Mouse (Mus musculus) splenic B cell, adult 2 months (primary cell): ENCODE data around the gene Tmem206.

Source experiments
- DNase-seq: peaks from one replicate; pipeline ENCODE4 v3.0.0-alpha.2; 2011; ENCODE audit warnings: low read depth, low spot score
- H3K27me3 ChIP-seq: 2 replicates; pipeline ENCODE4 v1.6.1; 2012; ENCODE audit warnings: mild to moderate bottlenecking, low read length, moderate library complexity, mixed read lengths; ENCODE audit not compliant: control insufficient read depth, poor library complexity, insufficient read depth, severe bottlenecking
- H3K36me3 ChIP-seq: 2 replicates; pipeline ENCODE4 v1.6.1; 2012; ENCODE audit warnings: mild to moderate bottlenecking, low read length, moderate library complexity, mixed read lengths; ENCODE audit not compliant: control insufficient read depth, poor library complexity, insufficient read depth, severe bottlenecking

Gene Tmem206

GRCm38 (mm10) chr1:191298304-191298703 is 27.4 kb upstream of the Tmem206 start:
- DNase-seq: no peak
- Histone ChIP-seq H3K27me3 (no peaks in the 10 kb centered on the region), H3K36me3 (no peaks in the 10 kb centered on the region)

GRCm38 (mm10) chr1:191299215-191299942 is 26.3 kb upstream of the Tmem206 start:
- no peak for DNase-seq
- no peaks in the 10 kb centered on the region for H3K27me3 ChIP-seq
- H3K36me3 ChIP-seq: no peaks in the 10 kb centered on the region

- Histone ChIP-seq H3K27me3 (no peaks in the 10 kb centered on the region), H3K36me3 (no peaks in the 10 kb centered on the region)
- no peak for DNase-seq
Observed at GRCm38 (mm10) chr1:191301903-191302302, 23.8 kb upstream of the Tmem206 start.

- no peak for DNase-seq
- Histone ChIP-seq H3K27me3 (no peaks in the 10 kb centered on the region), H3K36me3 (no peaks in the 10 kb centered on the region)
Observed at GRCm38 (mm10) chr1:191303736-191304135, 22.0 kb upstream of the Tmem206 start.

- Histone ChIP-seq H3K36me3 (no peaks in the 10 kb centered on the region), H3K27me3 (no peaks in the 10 kb centered on the region)
- DNase-seq: no peak
Observed at GRCm38 (mm10) chr1:191304216-191304615, 21.5 kb upstream of the Tmem206 start.

- peak; percentile 61 for DNase-seq
- no peaks in the 10 kb centered on the region for H3K27me3 ChIP-seq
- no peaks in the 10 kb centered on the region for H3K36me3 ChIP-seq
Observed at GRCm38 (mm10) chr1:191305610-191306009, 20.1 kb upstream of the Tmem206 start.

- DNase-seq: no peak
- no peaks in the 10 kb centered on the region for H3K36me3 ChIP-seq
- H3K27me3 ChIP-seq: no peaks in the 10 kb centered on the region
Observed at GRCm38 (mm10) chr1:191306316-191306715, 19.4 kb upstream of the Tmem206 start.

GRCm38 (mm10) chr1:191307766-191308455 is 17.8 kb upstream of the Tmem206 start:
- H3K36me3 ChIP-seq: no peaks in the 10 kb centered on the region
- no peaks in the 10 kb centered on the region for H3K27me3 ChIP-seq
- DNase-seq: no peak

- H3K27me3 ChIP-seq: no peaks in the 10 kb centered on the region
- H3K36me3 ChIP-seq: no peaks in the 10 kb centered on the region
- DNase-seq: no peak
Observed at GRCm38 (mm10) chr1:191311296-191311898, 14.3 kb upstream of the Tmem206 start.

- peak; percentile 91 for DNase-seq
- no peaks in the 10 kb centered on the region for H3K36me3 ChIP-seq
- no peaks in the 10 kb centered on the region for H3K27me3 ChIP-seq
Observed at GRCm38 (mm10) chr1:191312513-191312941, 13.2 kb upstream of the Tmem206 start.

GRCm38 (mm10) chr1:191313158-191313557 is 12.6 kb upstream of the Tmem206 start:
- Histone ChIP-seq H3K36me3 (no peaks in the 10 kb centered on the region), H3K27me3 (no peaks in the 10 kb centered on the region)
- DNase-seq: peak; percentile 52

GRCm38 (mm10) chr1:191313926-191314325 is 11.8 kb upstream of the Tmem206 start:
- Histone ChIP-seq H3K27me3 (no peaks in the 10 kb centered on the region), H3K36me3 (no peaks in the 10 kb centered on the region)
- peak; percentile 40 for DNase-seq

GRCm38 (mm10) chr1:191316818-191317217 is 8.9 kb upstream of the Tmem206 start:
- Histone ChIP-seq H3K36me3 (no peaks in the 10 kb centered on the region), H3K27me3 (no peaks in the 10 kb centered on the region)
- DNase-seq: no peak

GRCm38 (mm10) chr1:191317591-191318196 is 8.0 kb upstream of the Tmem206 start, which contains the start of gene Nenf:
TSS of gene Nenf (minus strand) at chr1:191318194.
- DNase-seq: peak; percentile 75

GRCm38 (mm10) chr1:191318686-191319085 is 7.0 kb upstream of the Tmem206 start:
- DNase-seq: no peak
- Histone ChIP-seq H3K36me3 (no peaks in the 10 kb centered on the region), H3K27me3 (no peaks in the 10 kb centered on the region)

More at GRCm38 (mm10) chr1:191317591-191318196, 8.0 kb upstream of the Tmem206 start, which contains the start of gene Nenf:
- H3K36me3 ChIP-seq: no peaks in the 10 kb centered on the region
- no peaks in the 10 kb centered on the region for H3K27me3 ChIP-seq
